Mouse (Mus musculus) midbrain, embryonic 14.5 days (tissue): ENCODE measurements around the gene Bcor. TPM values are rescaled to one million over a fixed set of nuclear protein-coding genes. Genes with fewer than 3 reads are reported as not detected.

ENCODE experiments used
- ATAC-seq: fragments of 200-750 bp; cut with Nextera tagmentation; 2 replicates; pipeline ENCODE4 v1.8.0; 2017; ENCODE audit warnings: moderate number of reproducible peaks, moderate library complexity; ENCODE audit not compliant: low FRiP score, low TSS enrichment
- DNase-seq: peaks from one replicate; pipeline ENCODE4 v3.0.0-alpha.2; 2015
- H3K27ac ChIP-seq: fragments of 300-500 bp; sonication (generic); replicated peaks from 2 replicates; pipeline ENCODE4 v1.5.1; 2014; ENCODE audit warnings: mild to moderate bottlenecking, low read depth, low read length, moderate library complexity
- H3K27me3 ChIP-seq: fragments of 300-500 bp; sonication (generic); 2 replicates; pipeline ENCODE4 v1.6.1; 2014; ENCODE audit warnings: low read length, control low read depth, mixed read lengths; ENCODE audit not compliant: control insufficient read depth, insufficient read depth
- H3K36me3 ChIP-seq: fragments of 300-500 bp; sonication (generic); 2 replicates; pipeline ENCODE4 v1.6.1; 2014; ENCODE audit warnings: low read length, control low read depth; ENCODE audit not compliant: control insufficient read depth, insufficient read depth
- H3K4me1 ChIP-seq: fragments of 300-500 bp; sonication (generic); 2 replicates; pipeline ENCODE4 v1.6.1; 2014; ENCODE audit warnings: mild to moderate bottlenecking, antibody characterized with exemption, low read length, control low read depth; ENCODE audit not compliant: control insufficient read depth, insufficient read depth
- H3K4me2 ChIP-seq: fragments of 300-500 bp; sonication (generic); 2 replicates; pipeline ENCODE4 v1.6.1; 2014; ENCODE audit warnings: mild to moderate bottlenecking, low read length, moderate library complexity
- H3K4me3 ChIP-seq: fragments of 300-500 bp; sonication (generic); replicated peaks from 2 replicates; pipeline ENCODE4 v1.5.1; 2014; ENCODE audit warnings: low read depth, low read length
- H3K9ac ChIP-seq: fragments of 300-500 bp; sonication (generic); replicated peaks from 2 replicates; pipeline ENCODE4 v1.6.1; 2014; ENCODE audit warnings: mild to moderate bottlenecking, low read length, moderate library complexity
- H3K9me3 ChIP-seq: fragments of 300-500 bp; sonication (generic); 2 replicates; pipeline ENCODE4 v1.6.1; 2016; ENCODE audit warnings: low read length, control low read depth, mixed read lengths; ENCODE audit not compliant: control insufficient read depth
- WGBS: fragments of 180-500 bp; shearing (Covaris S2); extraction: QIAGEN DNeasy Blood & Tissue Kit; methylation state at CpG from one replicate; pipeline ENCODE4 v1.1.7; 2014; 5-methylcytosine and 5-hydroxymethylcytosine counted together
- polyA plus RNA-seq: library from polyadenylated mRNA; unstranded; fragments of >200 nt; fragmentation: Nextera tagmentation; extraction: Ambion mirVana; gene quantifications from 2 replicates; pipeline ENCODE4 v1.2.1, GENCODE M21; 2014

Bcor gene
- polyA plus RNA-seq, 1 experiment from 2014 or later = 26.6 TPM

GRCm38 (mm10) chrX:12081741-12082155 is 78.4 kb downstream of the Bcor start:
- no peaks in the 10 kb centered on the region for H3K36me3 ChIP-seq
- H3K4me1 ChIP-seq = peaks cover 7% of the 10 kb centered on the region
- H3K9me3 ChIP-seq = no peaks in the 10 kb centered on the region
- WGBS = 7% methylated on average over 22 of the region's 22 CpGs
- peak overlapping the region; percentile 62; the same call in 1 of the 2 replicates for H3K4me3 ChIP-seq
- H3K27ac ChIP-seq = no peak overlapping the region; the same call in 1 of the 2 replicates
- no peak overlapping the region for H3K9ac ChIP-seq
- ATAC-seq = no peak
- peak overlapping the region; percentile 65 for H3K4me2 ChIP-seq
- H3K27me3 ChIP-seq = peaks cover 19% of the 10 kb centered on the region
- DNase-seq = no peak

GRCm38 (mm10) chrX:12080904-12081740 is 79.0 kb downstream of the Bcor start:
- Histone ChIP-seq H3K9me3 (no peaks in the 10 kb centered on the region), H3K4me2 (peak overlapping the region; percentile 65), H3K9ac (peak overlapping the region; percentile 83; the same call in 1 of the 2 replicates), H3K27me3 (peaks cover 25% of the 10 kb centered on the region), H3K27ac (peak overlapping the region; percentile 92), H3K4me1 (peaks cover 9% of the 10 kb centered on the region), H3K36me3 (no peaks in the 10 kb centered on the region), H3K4me3 (peak overlapping the region; percentile 62)
- 7% methylated on average over 49 of the region's 61 CpGs for WGBS
- ATAC-seq = peak; percentile 25
- DNase-seq = peak; percentile 76

GRCm38 (mm10) chrX:12080095-12080903 is 79.9 kb downstream of the Bcor start:
- no peaks in the 10 kb centered on the region for H3K9me3 ChIP-seq
- H3K4me3 ChIP-seq = peak overlapping the region; percentile 62
- WGBS = 4% methylated on average over 73 of the region's 97 CpGs
- H3K4me1 ChIP-seq = peaks cover 6% of the 10 kb centered on the region; the same call in 1 of the 2 replicates
- H3K27me3 ChIP-seq = peaks cover 27% of the 10 kb centered on the region
- DNase-seq (peak; percentile 82), ATAC-seq (peak; percentile 37; the same call in 1 of the 2 replicates)
- H3K9ac ChIP-seq = peak overlapping the region; percentile 83
- no peaks in the 10 kb centered on the region for H3K36me3 ChIP-seq
- peak overlapping the region; percentile 65 for H3K4me2 ChIP-seq
- H3K27ac ChIP-seq = peak overlapping the region; percentile 92

GRCm38 (mm10) chrX:12079309-12080094 is 80.7 kb downstream of the Bcor start:
- ATAC-seq = no peak

GRCm38 (mm10) chrX:12079059-12079308 is 81.2 kb downstream of the Bcor start:
- peaks cover 14% of the 10 kb centered on the region; the same call in 1 of the 2 replicates for H3K4me1 ChIP-seq
- DNase-seq = no peak
- H3K4me3 ChIP-seq = peak overlapping the region; percentile 62
- H3K27ac ChIP-seq = peak overlapping the region; percentile 92
- no peak for ATAC-seq
- H3K4me2 ChIP-seq = peak overlapping the region; percentile 65
- no peaks in the 10 kb centered on the region for H3K9me3 ChIP-seq
- H3K9ac ChIP-seq = peak overlapping the region; percentile 83
- H3K36me3 ChIP-seq = no peaks in the 10 kb centered on the region
- 11% methylated on average over 27 of the region's 27 CpGs for WGBS
- H3K27me3 ChIP-seq = peaks cover 27% of the 10 kb centered on the region

More at GRCm38 (mm10) chrX:12079309-12080094, 80.7 kb downstream of the Bcor start:
- 3% methylated on average over 61 of the region's 79 CpGs for WGBS
- Histone ChIP-seq H3K4me2 (peak overlapping the region; percentile 65), H3K9me3 (no peaks in the 10 kb centered on the region), H3K9ac (peak overlapping the region; percentile 83), H3K4me3 (peak overlapping the region; percentile 62), H3K27me3 (peaks cover 27% of the 10 kb centered on the region), H3K27ac (peak overlapping the region; percentile 92), H3K4me1 (peaks cover 10% of the 10 kb centered on the region; the same call in 1 of the 2 replicates), H3K36me3 (no peaks in the 10 kb centered on the region)
- DNase-seq = peak; percentile 73

DNA sequence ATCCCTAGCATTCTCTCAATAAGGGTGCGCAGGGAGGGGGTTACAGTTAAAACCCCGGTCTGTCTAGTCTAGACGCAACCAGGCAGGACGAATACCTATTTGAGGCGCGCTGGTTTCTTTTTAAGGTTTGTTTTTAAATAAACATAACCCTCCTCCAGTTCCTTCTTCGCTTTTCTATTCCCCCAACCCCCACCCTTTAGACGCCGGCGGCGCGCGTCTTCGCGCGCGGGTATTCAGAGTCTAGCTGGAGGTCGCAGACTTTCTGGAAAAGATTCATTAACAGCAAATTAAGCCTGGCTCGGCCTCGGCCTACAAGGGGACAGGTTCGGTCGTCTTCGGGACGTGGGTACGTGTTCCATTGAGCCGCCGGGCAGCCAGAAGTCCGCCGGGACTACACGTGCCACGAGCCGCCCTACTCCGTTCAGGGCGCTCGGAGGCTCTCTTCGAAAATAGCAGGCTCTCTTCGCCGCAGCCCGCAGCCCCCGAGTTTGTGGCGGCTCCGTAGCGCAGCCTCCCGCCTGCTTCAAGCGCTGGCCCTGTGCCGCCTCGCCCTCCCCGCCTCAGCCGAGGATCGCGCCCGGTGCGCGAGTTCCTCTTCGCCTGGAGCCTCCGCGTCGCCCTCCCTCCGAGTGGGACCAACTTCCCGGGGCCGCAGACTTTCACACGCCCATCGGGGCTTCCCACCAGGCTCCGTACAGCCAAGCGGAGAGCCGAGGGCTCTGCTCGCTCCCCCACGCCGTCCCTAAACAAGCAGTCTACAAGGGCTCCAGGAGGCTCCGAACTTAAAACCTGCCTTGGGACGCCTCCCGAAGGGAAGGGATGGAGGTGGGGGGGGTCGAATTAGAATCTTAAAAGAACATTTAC is 81.7 kb downstream of the Bcor start:
- WGBS = 3% methylated on average over 73 of the region's 73 CpGs
- ATAC-seq (peak; percentile 22; the same call in 1 of the 2 replicates), DNase-seq (peak; percentile 52)
- no peaks in the 10 kb centered on the region for H3K36me3 ChIP-seq
- peak overlapping the region; percentile 62 for H3K4me3 ChIP-seq
- peaks cover 17% of the 10 kb centered on the region for H3K4me1 ChIP-seq
- H3K9ac ChIP-seq = peak overlapping the region; percentile 83
- H3K27me3 ChIP-seq = peaks cover 23% of the 10 kb centered on the region
- peak overlapping the region; percentile 65 for H3K4me2 ChIP-seq
- no peaks in the 10 kb centered on the region for H3K9me3 ChIP-seq
- peak overlapping the region; percentile 92 for H3K27ac ChIP-seq

- Histone ChIP-seq H3K4me3 (peak overlapping the region; percentile 62), H3K4me1 (peaks cover 25% of the 10 kb centered on the region), H3K27ac (peak overlapping the region; percentile 92), H3K9me3 (no peaks in the 10 kb centered on the region), H3K36me3 (no peaks in the 10 kb centered on the region), H3K9ac (peak overlapping the region; percentile 83), H3K4me2 (peak overlapping the region; percentile 65), H3K27me3 (peaks cover 19% of the 10 kb centered on the region)
- DNase-seq = no peak
- peak; percentile 13 for ATAC-seq
- 6% methylated on average over 22 of the region's 22 CpGs for WGBS
Observed at GRCm38 (mm10) chrX:12077601-12077980, 82.6 kb downstream of the Bcor start.
